Mouse (Mus musculus): ENCODE data around the gene Gtf2h2.

DNA sequence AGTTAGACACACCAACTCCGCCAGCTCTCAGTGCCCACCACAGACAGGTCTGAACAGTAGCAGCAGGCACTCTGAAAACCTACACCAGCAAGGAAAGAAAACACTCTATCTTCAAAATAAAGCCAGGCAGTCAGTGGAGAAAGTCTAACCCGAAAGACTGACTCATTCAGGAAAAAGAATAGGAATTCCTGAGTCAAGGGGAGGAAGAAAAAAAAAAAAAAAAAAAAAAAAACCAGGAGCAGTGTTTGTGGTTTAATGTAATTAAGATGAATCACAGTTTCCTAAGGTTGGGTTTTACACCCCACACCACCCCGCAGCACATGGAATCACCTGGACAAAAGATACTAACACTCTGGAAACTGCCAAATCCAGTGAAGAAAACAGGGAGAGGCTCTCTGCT, 43.8 kb upstream of the Gtf2h2 start:
- no peak for TF ChIP-seq POLR2A (IDR thresholded peaks at IDR 0.05; ENCODE audit: borderline replicate concordance, extremely low read depth, insufficient read depth, insufficient read length, poor library complexity, severe bottlenecking)
- TF ChIP-seq CTCF (IDR thresholded peaks at IDR 0.05; ENCODE audit: borderline replicate concordance, extremely low read depth, insufficient read depth, insufficient read length), result no peak

All from brain, embryonic 14.5 days (tissue).